Comparison of ENCODE assay signal across 19 mouse cellular contexts in the genomic region with DNA sequence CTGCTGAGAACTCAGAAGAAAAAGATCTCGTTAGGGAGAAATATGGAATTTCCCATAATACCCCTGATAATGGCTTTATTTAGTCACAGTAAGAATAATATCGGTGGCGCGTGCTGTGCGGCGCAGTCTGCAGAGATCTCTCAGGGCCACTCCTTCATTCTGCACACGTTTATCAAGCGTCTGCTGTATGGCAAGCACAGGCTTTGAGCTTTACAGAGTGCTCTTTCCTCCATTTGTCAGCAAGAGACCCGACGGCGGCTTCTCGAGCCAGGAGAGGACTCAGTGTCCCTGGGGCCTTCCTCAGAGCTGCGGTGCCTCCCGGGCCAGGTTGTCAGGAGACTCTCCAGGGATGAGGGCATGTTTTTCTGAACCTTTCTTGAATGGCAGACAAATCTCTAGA. TPM values are rescaled to one million over a fixed set of nuclear protein-coding genes. Genes with fewer than 3 reads are reported as not detected.
DNase-seq lines count a peak whose midpoint lies in the region; ATAC-seq lines count a peak whose summit lies in the region.
"Had no signal": no experiment of that assay in that cellular context is flagged by ENCODE, and none has a peak within 500 bp of the region (broad histone marks: within the 10 kb centered on the region; RNA-seq: fewer than 3 reads in every experiment).

No protein-coding gene starts in this region.

- DNase-seq in hindbrain, embryonic 10.5 days (ENCODE audit: low spot score), result no peak
- DNase-seq in midbrain, embryonic 14.5 days, result no peak
- no peak for DNase-seq in midbrain, embryonic 11.5 days (ENCODE audit: low spot score, missing footprints)
- no peak for DNase-seq in kidney, adult 18-20 months
- no peak for DNase-seq in thymus, postnatal 25 days
- DNase-seq: adrenal gland, postnatal 14 days; cerebellum, adult 18-20 months; cerebellum, adult 9-11 months; cerebellum, postnatal 36 days; gastrocnemius, postnatal 25 days had no signal

- 0 out of 2 replicates have a peak overlapping the region, but pooled peaks have one; percentile 2 for H3K27ac ChIP-seq in hindbrain, embryonic 12.5 days
- no peak overlapping the region for H3K27ac ChIP-seq in hindbrain, embryonic 10.5 days
- H3K27ac ChIP-seq in midbrain, embryonic 14.5 days (replicated peaks; ENCODE audit: low read depth, low read length), result 0 out of 2 replicates have a peak overlapping the region, but pooled peaks have one; percentile 49
- H3K27ac ChIP-seq in midbrain, embryonic 11.5 days (ENCODE audit: low read depth, low read length), result no peak overlapping the region
- H3K27ac ChIP-seq in hindbrain, embryonic 16.5 days (ENCODE audit: low read depth, low read length), result no peak overlapping the region
- H3K27ac ChIP-seq in neural tube, embryonic 15.5 days (replicated peaks), result no peak overlapping the region
- H3K27ac ChIP-seq: embryonic facial prominence, embryonic 12.5 days; intestine, embryonic 15.5 days had no signal

- no peak for ATAC-seq in hindbrain, embryonic 12.5 days (ENCODE audit: low FRiP score)
- ATAC-seq in midbrain, embryonic 14.5 days (ENCODE audit: low FRiP score, low TSS enrichment), result no peak
- ATAC-seq in midbrain, embryonic 11.5 days (ENCODE audit: low FRiP score), result no peak
- ATAC-seq in hindbrain, embryonic 16.5 days, result peak; percentile 60
- peak; percentile 53; the same call in 1 of the 2 replicates for ATAC-seq in neural tube, embryonic 15.5 days (ENCODE audit: low FRiP score)
- ATAC-seq: activated CD4-positive, CD25-positive, alpha-beta regulatory T cell, adult 4 months; forebrain, embryonic 16.5 days; intestine, embryonic 15.5 days; Patski had no signal

- H3K9ac ChIP-seq in hindbrain, embryonic 12.5 days, result no peak overlapping the region
- H3K9ac ChIP-seq in midbrain, embryonic 14.5 days (replicated peaks; ENCODE audit: low read length), result no peak overlapping the region
- H3K9ac ChIP-seq in midbrain, embryonic 11.5 days (ENCODE audit: low read length), result no peak overlapping the region
- no peak overlapping the region for H3K9ac ChIP-seq in hindbrain, embryonic 16.5 days (ENCODE audit: low read depth, low read length)
- H3K9ac ChIP-seq in neural tube, embryonic 15.5 days (replicated peaks), result no peak overlapping the region
- H3K9ac ChIP-seq: embryonic facial prominence, embryonic 12.5 days; heart, embryonic 12.5 days; intestine, embryonic 15.5 days had no signal

- no peaks in the 10 kb centered on the region for H3K36me3 ChIP-seq in hindbrain, embryonic 12.5 days
- H3K36me3 ChIP-seq in hindbrain, embryonic 10.5 days, result no peaks in the 10 kb centered on the region
- H3K36me3 ChIP-seq in midbrain, embryonic 14.5 days (ENCODE audit: control insufficient read depth, insufficient read depth, low read length), result no peaks in the 10 kb centered on the region
- no peaks in the 10 kb centered on the region for H3K36me3 ChIP-seq in midbrain, embryonic 11.5 days (ENCODE audit: control insufficient read depth, insufficient read depth, low read length)
- H3K36me3 ChIP-seq in hindbrain, embryonic 16.5 days (ENCODE audit: control insufficient read depth, insufficient read depth, low read length), result no peaks in the 10 kb centered on the region
- no peaks in the 10 kb centered on the region for H3K36me3 ChIP-seq in neural tube, embryonic 15.5 days
- H3K36me3 ChIP-seq: embryonic facial prominence, embryonic 12.5 days; heart, embryonic 12.5 days; intestine, embryonic 15.5 days had no signal

- no peaks in the 10 kb centered on the region for H3K4me1 ChIP-seq in hindbrain, embryonic 12.5 days
- peaks cover 4% of the 10 kb centered on the region for H3K4me1 ChIP-seq in hindbrain, embryonic 10.5 days (replicated peaks)
- H3K4me1 ChIP-seq in midbrain, embryonic 14.5 days (ENCODE audit: control insufficient read depth, insufficient read depth, low read length), result no peaks in the 10 kb centered on the region
- H3K4me1 ChIP-seq in midbrain, embryonic 11.5 days (ENCODE audit: control insufficient read depth, insufficient read depth, low read length), result no peaks in the 10 kb centered on the region
- no peaks in the 10 kb centered on the region for H3K4me1 ChIP-seq in hindbrain, embryonic 16.5 days (ENCODE audit: control insufficient read depth, insufficient read depth, low read depth, low read length)
- H3K4me1 ChIP-seq in neural tube, embryonic 15.5 days, result peaks cover 9% of the 10 kb centered on the region; the same call in 1 of the 2 replicates
- H3K4me1 ChIP-seq: embryonic facial prominence, embryonic 12.5 days; heart, embryonic 12.5 days; intestine, embryonic 15.5 days had no signal

- H3K27me3 ChIP-seq in hindbrain, embryonic 12.5 days, result no peaks in the 10 kb centered on the region
- no peaks in the 10 kb centered on the region for H3K27me3 ChIP-seq in hindbrain, embryonic 10.5 days (ENCODE audit: insufficient read depth, poor library complexity, severe bottlenecking)
- H3K27me3 ChIP-seq in midbrain, embryonic 14.5 days (ENCODE audit: control insufficient read depth, insufficient read depth, low read length), result no peaks in the 10 kb centered on the region
- no peaks in the 10 kb centered on the region for H3K27me3 ChIP-seq in midbrain, embryonic 11.5 days (ENCODE audit: control insufficient read depth, insufficient read depth, low read length)
- no peaks in the 10 kb centered on the region for H3K27me3 ChIP-seq in hindbrain, embryonic 16.5 days (replicated peaks; ENCODE audit: control insufficient read depth, insufficient read depth, low read length)
- H3K27me3 ChIP-seq in neural tube, embryonic 15.5 days (replicated peaks), result no peaks in the 10 kb centered on the region
- H3K27me3 ChIP-seq: intestine, embryonic 15.5 days; Patski had no signal

- no peak overlapping the region for H3K4me3 ChIP-seq in hindbrain, embryonic 12.5 days
- H3K4me3 ChIP-seq in hindbrain, embryonic 10.5 days, result no peak overlapping the region
- no peak overlapping the region for H3K4me3 ChIP-seq in midbrain, embryonic 14.5 days (replicated peaks; ENCODE audit: low read depth, low read length)
- no peak overlapping the region for H3K4me3 ChIP-seq in midbrain, embryonic 11.5 days (ENCODE audit: low read depth, low read length)
- no peak overlapping the region for H3K4me3 ChIP-seq in hindbrain, embryonic 16.5 days (ENCODE audit: low read length)
- no peak overlapping the region for H3K4me3 ChIP-seq in neural tube, embryonic 15.5 days (replicated peaks)
- H3K4me3 ChIP-seq: embryonic facial prominence, embryonic 12.5 days; heart, embryonic 12.5 days; intestine, embryonic 15.5 days had no signal

- H3K4me2 ChIP-seq in hindbrain, embryonic 12.5 days (replicated peaks), result no peak overlapping the region
- no peak overlapping the region for H3K4me2 ChIP-seq in midbrain, embryonic 14.5 days (ENCODE audit: low read length)
- no peak overlapping the region for H3K4me2 ChIP-seq in midbrain, embryonic 11.5 days
- H3K4me2 ChIP-seq in hindbrain, embryonic 16.5 days (ENCODE audit: low read length), result no peak overlapping the region
- no peak overlapping the region for H3K4me2 ChIP-seq in neural tube, embryonic 15.5 days
- H3K4me2 ChIP-seq: embryonic facial prominence, embryonic 12.5 days; heart, embryonic 12.5 days; intestine, embryonic 15.5 days had no signal

- no peaks in the 10 kb centered on the region for H3K9me3 ChIP-seq in hindbrain, embryonic 12.5 days (replicated peaks)
- H3K9me3 ChIP-seq in hindbrain, embryonic 10.5 days, result no peaks in the 10 kb centered on the region
- no peaks in the 10 kb centered on the region for H3K9me3 ChIP-seq in midbrain, embryonic 14.5 days (ENCODE audit: control insufficient read depth, low read length)
- H3K9me3 ChIP-seq in midbrain, embryonic 11.5 days (ENCODE audit: control insufficient read depth, low read length), result no peaks in the 10 kb centered on the region
- H3K9me3 ChIP-seq in hindbrain, embryonic 16.5 days (ENCODE audit: control insufficient read depth, low read length), result no peaks in the 10 kb centered on the region
- no peaks in the 10 kb centered on the region for H3K9me3 ChIP-seq in neural tube, embryonic 15.5 days (replicated peaks)
- H3K9me3 ChIP-seq: embryonic facial prominence, embryonic 12.5 days; heart, embryonic 12.5 days; intestine, embryonic 15.5 days had no signal

- 78% methylated on average over 14 of the region's 14 CpGs for WGBS in hindbrain, embryonic 12.5 days
- 85% methylated on average over 14 of the region's 14 CpGs for WGBS in hindbrain, embryonic 10.5 days
- WGBS in midbrain, embryonic 14.5 days, result 75% methylated on average over 14 of the region's 14 CpGs
- 87% methylated on average over 14 of the region's 14 CpGs for WGBS in midbrain, embryonic 11.5 days
- 54% methylated on average over 14 of the region's 14 CpGs for WGBS in hindbrain, embryonic 16.5 days
- WGBS in neural tube, embryonic 15.5 days, result 58% methylated on average over 14 of the region's 14 CpGs

RNA-seq across cellular contexts. Expression of a gene that starts 56.5 kb away (rescaled TPM):
- polyA plus RNA-seq in hindbrain, embryonic 12.5 days (2016; fragmentation: Nextera tagmentation; extraction: Ambion mirVana), result 60.5 and 66.7 TPM in 2 replicates
- 30.0 and 38.4 TPM in 2 replicates for polyA plus RNA-seq in hindbrain, embryonic 10.5 days (2016; fragmentation: Nextera tagmentation; extraction: Ambion mirVana)
- 95.3 and 95.7 TPM in 2 replicates for polyA plus RNA-seq in midbrain, embryonic 14.5 days (2014; fragmentation: Nextera tagmentation; extraction: Ambion mirVana)
- 12.1 and 13.6 TPM in 2 replicates for polyA plus RNA-seq in midbrain, embryonic 11.5 days (2014; fragmentation: Nextera tagmentation; extraction: Ambion mirVana)
- polyA plus RNA-seq in hindbrain, embryonic 16.5 days (2015; fragmentation: Nextera tagmentation; extraction: Ambion mirVana), result 151 and 187 TPM in 2 replicates
- polyA plus RNA-seq in neural tube, embryonic 15.5 days (2015; fragmentation: Nextera tagmentation; extraction: Ambion mirVana), result 117 and 130 TPM in 2 replicates

Comparison
In these comparisons a context has a peak if more than half of its experiments do, and no peak if none do; other contexts are left out.
1. ATAC-seq: peak in hindbrain, embryonic 16.5 days (single experiment) and neural tube, embryonic 15.5 days (single experiment); none in hindbrain, embryonic 12.5 days (single experiment), midbrain, embryonic 14.5 days (single experiment) and midbrain, embryonic 11.5 days (single experiment).
2. H3K27ac ChIP-seq: peak in hindbrain, embryonic 12.5 days (single experiment) and midbrain, embryonic 14.5 days (single experiment); none in hindbrain, embryonic 10.5 days (single experiment), midbrain, embryonic 11.5 days (single experiment), hindbrain, embryonic 16.5 days (single experiment) and neural tube, embryonic 15.5 days (single experiment).